Mouse (Mus musculus) CH12.LX (cell line): ENCODE measurements around the gene Gm12216.

Experiments used
- CHD1 ChIP-seq: IDR thresholded peaks from 2 replicates; pipeline ENCODE4 v1.6.1; 2012; ENCODE audit warnings: low read depth, low read length, improper control_type of control experiment, inconsistent platforms
- CTCF ChIP-seq, 2 experiments: IDR thresholded peaks in 1 of 2; conservative IDR thresholded peaks in 1 of 2; 2 replicates each; pipeline ENCODE4 v1.5.1; 2011 to 2012; ENCODE audit warnings: low read depth in 2 of 2, low read length in 2 of 2, improper control_type of control experiment in 1 of 2, inconsistent platforms in 1 of 2, mild to moderate bottlenecking in 1 of 2, moderate library complexity in 1 of 2
- ELF1 ChIP-seq: IDR thresholded peaks from 2 replicates; pipeline ENCODE4 v1.6.1; 2014; ENCODE audit warnings: low read depth, mild to moderate bottlenecking, inconsistent platforms, low read length, improper control_type of control experiment
- HCFC1 ChIP-seq: IDR thresholded peaks from 2 replicates; pipeline ENCODE4 v1.6.1; 2012; ENCODE audit warnings: low read depth, mild to moderate bottlenecking, inconsistent platforms, low read length, improper control_type of control experiment
- NRF1 ChIP-seq: IDR thresholded peaks from 2 replicates; pipeline ENCODE4 v1.6.1; 2014; ENCODE audit warnings: low read depth, mild to moderate bottlenecking, inconsistent platforms, low read length, improper control_type of control experiment, moderate library complexity
- POLR2A ChIP-seq: IDR thresholded peaks from 2 replicates; pipeline ENCODE4 v1.6.1; 2011; ENCODE audit warnings: low read depth, mild to moderate bottlenecking, improper control_type of control experiment, low read length
- RAD21 ChIP-seq: IDR thresholded peaks from 2 replicates; pipeline ENCODE4 v1.6.1; 2011; ENCODE audit warnings: low read depth, mild to moderate bottlenecking, low read length, improper control_type of control experiment, moderate library complexity
- TCF12 ChIP-seq: IDR thresholded peaks from 2 replicates; pipeline ENCODE4 v1.6.1; 2014; ENCODE audit warnings: low read depth, mild to moderate bottlenecking, inconsistent platforms, low read length, improper control_type of control experiment
- UBTF ChIP-seq: IDR thresholded peaks from 2 replicates; pipeline ENCODE4 v1.6.1; 2012; ENCODE audit warnings: low read depth, mild to moderate bottlenecking, inconsistent platforms, low read length, improper control_type of control experiment, moderate library complexity
- ZMIZ1 ChIP-seq: IDR thresholded peaks from 2 replicates; pipeline ENCODE4 v1.6.1; 2012; ENCODE audit warnings: low read depth, mild to moderate bottlenecking, inconsistent platforms, low read length, improper control_type of control experiment

GRCm38 (mm10) chr11:53899004-53899403 is 39.9 kb upstream of the Gm12216 start:
- no peak for TF ChIP-seq CHD1
- no peak for TF ChIP-seq CTCF (conservative IDR thresholded peaks at IDR 0.05 in 1 of 2, IDR thresholded peaks at IDR 0.05 in 1 of 2; ENCODE audit: low read depth in 2 of 2, low read length in 2 of 2)
- TF ChIP-seq POLR2A, result no peak
- no peak for TF ChIP-seq NRF1
- no peak for TF ChIP-seq HCFC1
- TF ChIP-seq TCF12, result no peak
- no peak for TF ChIP-seq UBTF
- TF ChIP-seq RAD21, result no peak
- TF ChIP-seq ZMIZ1, result no peak
- no peak for TF ChIP-seq ELF1
